Mouse (Mus musculus): ENCODE data around the gene Ms4a4b.
"Not testable (repeated sequence)": the region's sequence is repeated elsewhere in the genome, so short reads cannot be mapped to it uniquely, and the experiment has no call there.

The Ms4a4b gene

GRCm38 (mm10) chr19:11443338-11443737, at the start of gene Ms4a4b:
TSS of gene Ms4a4b (plus strand) at chr19:11443553.
- peak; percentile 37 to 43 for DNase-seq (ENCODE audit: low spot score in 2 of 2)

GRCm38 (mm10) chr19:11395769-11396168, 47.6 kb upstream of the Ms4a4b start:
- DNase-seq (ENCODE audit: low spot score in 2 of 2) = no peak

DNA sequence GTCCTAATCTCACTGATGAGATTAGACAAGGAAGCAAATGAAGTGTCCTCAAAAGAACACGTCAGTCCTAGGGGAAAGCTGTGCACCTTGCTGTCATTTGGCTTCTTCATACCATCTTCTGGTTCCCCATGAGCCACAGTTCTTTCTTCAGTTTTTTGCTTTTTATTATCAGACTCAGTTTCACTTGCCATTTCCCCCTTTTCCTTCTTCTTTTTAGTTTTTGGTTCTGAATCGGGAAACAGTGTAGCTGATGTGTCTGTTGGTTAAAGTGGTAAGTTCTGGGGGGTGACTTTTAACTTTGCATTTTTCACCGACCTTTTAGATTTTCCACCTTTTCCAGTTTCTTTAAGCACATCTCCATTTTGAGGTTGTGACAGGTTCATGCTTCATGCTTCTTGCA, 38.8 kb upstream of the Ms4a4b start, which contains the start of gene Ms4a4c:
Gene Ms4a4c, plus strand, starts transcription at position 244 of the 400 bp plus-strand sequence.
- DNase-seq (ENCODE audit: low spot score in 2 of 2) = no peak

DNA sequence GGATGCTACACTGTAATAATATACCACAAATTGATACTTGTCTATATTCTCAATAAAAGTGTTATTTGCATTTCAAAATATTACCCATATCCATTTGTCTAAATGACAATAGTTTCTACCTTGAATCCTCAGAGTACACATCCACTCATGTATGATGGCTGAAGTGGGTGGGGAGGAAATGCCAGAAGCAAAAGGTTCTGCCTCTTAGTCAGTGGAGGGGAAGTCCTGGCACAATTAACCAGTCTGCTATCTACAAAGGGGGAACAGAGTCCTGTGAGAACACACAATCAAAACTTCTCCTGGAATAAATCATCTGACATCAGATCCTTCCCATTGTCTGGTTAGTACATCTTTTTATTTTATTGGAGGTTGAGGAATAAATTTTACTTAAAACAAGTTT, 35.9 kb upstream of the Ms4a4b start:
- peak in 1 of 2 experiments; percentile 51 for DNase-seq (ENCODE audit: low spot score in 2 of 2)

GRCm38 (mm10) chr19:11408591-11408990, 34.8 kb upstream of the Ms4a4b start:
- no peak for DNase-seq (ENCODE audit: low spot score in 2 of 2)

- DNase-seq (ENCODE audit: low spot score in 2 of 2) = peak; percentile 22 to 47
Measured at GRCm38 (mm10) chr19:11411640-11412039, 31.7 kb upstream of the Ms4a4b start.

GRCm38 (mm10) chr19:11414084-11414483, 29.3 kb upstream of the Ms4a4b start:
- DNase-seq (ENCODE audit: low spot score in 2 of 2) = no peak

DNA sequence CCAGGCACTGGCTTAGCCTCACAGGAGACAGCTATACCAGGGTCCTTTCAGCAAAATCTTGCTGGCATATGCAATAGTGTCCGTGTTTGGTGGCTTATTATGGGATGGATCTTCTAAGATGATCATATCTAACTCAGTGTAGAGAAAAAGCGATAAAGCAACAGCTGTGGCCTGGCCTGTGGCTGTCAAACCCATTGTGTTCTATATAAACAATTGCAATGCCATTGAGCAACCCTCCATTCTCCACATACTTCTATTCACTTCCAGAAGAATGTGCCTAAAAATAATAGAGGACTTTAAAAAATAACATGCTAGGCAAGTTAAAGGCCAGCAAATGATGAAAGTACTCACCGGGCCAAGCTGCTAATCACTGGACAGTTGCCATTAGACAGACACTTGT, 27.8 kb upstream of the Ms4a4b start:
- DNase-seq (ENCODE audit: low spot score in 2 of 2) = no peak

DNA sequence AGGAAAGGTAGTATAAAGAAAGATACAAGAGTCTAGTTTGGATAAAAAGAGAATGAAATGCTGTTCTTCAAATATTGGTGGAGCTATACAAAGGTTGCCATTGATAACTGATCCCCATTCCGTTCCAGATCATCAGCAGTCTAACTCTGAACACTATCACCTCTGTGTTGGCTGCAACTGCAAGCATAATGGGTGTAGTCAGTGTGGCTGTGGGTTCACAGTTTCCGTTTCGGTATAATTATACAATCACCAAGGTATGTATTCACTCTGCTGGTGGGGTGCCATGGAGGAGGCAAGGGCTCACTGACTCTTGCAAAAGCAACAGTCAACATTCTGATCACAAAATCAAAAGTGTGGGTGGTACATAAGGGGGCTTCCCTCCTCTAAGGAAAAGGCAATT, 24.5 kb upstream of the Ms4a4b start:
- not testable (repeated sequence) for DNase-seq (ENCODE audit: low spot score in 2 of 2)

- not testable (repeated sequence) for DNase-seq (ENCODE audit: low spot score in 2 of 2)
Measured at GRCm38 (mm10) chr19:11431209-11431608, 12.1 kb upstream of the Ms4a4b start.

GRCm38 (mm10) chr19:11435058-11435834, 8.1 kb upstream of the Ms4a4b start:
- no peak for DNase-seq (ENCODE audit: low spot score in 2 of 2)

- DNase-seq (ENCODE audit: low spot score in 2 of 2) = no peak
Measured at GRCm38 (mm10) chr19:11443964-11444363, 611 bp downstream of the Ms4a4b start.

DNA sequence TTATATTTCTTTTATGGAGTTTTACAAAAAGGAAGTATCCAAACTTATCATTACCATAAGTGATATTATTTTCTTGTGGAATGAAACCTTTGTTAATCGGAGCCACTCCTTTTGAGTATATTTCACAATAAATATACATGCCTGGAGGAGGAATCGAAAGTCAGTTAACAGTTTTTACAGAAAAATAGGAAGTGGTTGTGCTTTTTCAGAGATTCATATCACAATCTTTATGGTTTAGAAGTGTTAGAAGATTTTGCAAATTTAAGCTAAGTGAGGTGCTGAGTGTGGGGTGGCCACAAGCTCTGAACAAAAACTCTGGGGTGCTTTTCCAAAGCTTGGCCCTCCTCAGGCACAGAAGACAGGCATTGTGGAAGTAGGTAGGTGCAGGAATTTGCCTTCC, 3.9 kb downstream of the Ms4a4b start:
- no peak for DNase-seq (ENCODE audit: low spot score in 2 of 2)

- DNase-seq (ENCODE audit: low spot score in 2 of 2) = not testable (repeated sequence)
Measured at GRCm38 (mm10) chr19:11459041-11459440, 15.7 kb downstream of the Ms4a4b start.

DNA sequence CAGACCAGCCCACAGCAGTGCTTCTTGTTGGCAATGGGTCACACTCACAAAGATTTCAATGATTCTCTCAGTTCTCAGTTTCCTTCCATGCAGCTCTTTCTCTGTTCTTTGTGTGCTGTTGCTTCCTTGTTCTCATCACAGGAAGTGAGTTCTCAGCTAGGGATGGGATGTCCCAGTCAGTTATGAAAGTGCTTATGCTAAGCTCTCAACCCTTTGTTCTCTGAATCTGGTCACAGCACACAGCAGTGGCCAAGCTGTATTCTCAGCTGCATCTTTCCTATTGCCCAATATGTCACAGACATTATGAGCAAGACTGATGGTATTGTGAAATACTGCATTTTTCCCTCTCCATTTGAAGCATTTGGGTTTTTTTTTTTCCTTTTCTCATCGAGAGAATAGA, 21.4 kb downstream of the Ms4a4b start:
- DNase-seq (ENCODE audit: low spot score in 2 of 2) = not testable (repeated sequence)

DNA sequence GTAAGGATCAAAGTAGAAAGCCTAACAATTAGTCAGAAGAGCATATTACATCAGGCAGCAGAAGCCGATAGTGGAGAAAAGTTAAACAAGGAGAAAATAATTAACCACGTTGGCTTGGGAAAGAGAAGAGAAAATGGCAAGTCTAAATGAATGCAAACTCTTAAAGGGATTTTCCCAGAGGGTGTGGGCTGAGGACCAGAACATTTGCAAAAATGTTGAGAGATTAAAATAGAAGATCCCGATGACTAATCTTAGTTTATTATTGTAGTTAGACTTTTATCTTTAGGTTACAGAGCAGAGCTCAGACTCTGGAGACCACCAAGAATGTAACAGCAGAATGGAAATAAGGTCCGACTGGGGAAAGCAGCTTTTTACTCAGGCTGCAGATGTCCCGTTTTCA, 23.1 kb downstream of the Ms4a4b start:
- no peak for DNase-seq (ENCODE audit: low spot score in 2 of 2)

- DNase-seq (ENCODE audit: low spot score in 2 of 2) = not testable (repeated sequence)
Measured at GRCm38 (mm10) chr19:11468361-11468760, 25.0 kb downstream of the Ms4a4b start.

- not testable (repeated sequence) for DNase-seq (ENCODE audit: low spot score in 2 of 2)
Measured at GRCm38 (mm10) chr19:11469215-11469614, 25.9 kb downstream of the Ms4a4b start, which contains the start of gene Ms4a6c. TSS of gene Ms4a6c (plus strand) at chr19:11469366.

DNA sequence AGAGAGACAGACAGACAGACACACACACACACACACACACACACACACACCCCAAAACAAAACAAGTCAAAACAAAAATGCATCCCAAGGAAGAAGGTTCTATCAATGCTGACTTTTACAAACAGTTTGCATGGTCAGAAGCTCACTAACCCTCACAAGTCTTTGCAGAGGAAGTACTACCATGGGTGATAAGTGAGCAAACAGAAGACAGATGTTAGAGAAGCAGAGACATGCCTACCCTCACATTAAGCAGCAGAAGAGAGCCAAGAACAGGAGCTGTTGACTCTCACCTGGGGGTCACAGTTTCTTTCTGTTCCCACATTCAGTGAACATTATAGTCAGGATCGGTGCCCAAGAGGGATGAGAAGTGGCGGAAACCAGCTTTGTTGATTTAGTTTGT, 36.4 kb downstream of the Ms4a4b start:
- DNase-seq (ENCODE audit: low spot score in 2 of 2) = no peak

- DNase-seq (ENCODE audit: low spot score in 2 of 2) = no peak
Measured at GRCm38 (mm10) chr19:11482684-11483083, 39.3 kb downstream of the Ms4a4b start.

DNA sequence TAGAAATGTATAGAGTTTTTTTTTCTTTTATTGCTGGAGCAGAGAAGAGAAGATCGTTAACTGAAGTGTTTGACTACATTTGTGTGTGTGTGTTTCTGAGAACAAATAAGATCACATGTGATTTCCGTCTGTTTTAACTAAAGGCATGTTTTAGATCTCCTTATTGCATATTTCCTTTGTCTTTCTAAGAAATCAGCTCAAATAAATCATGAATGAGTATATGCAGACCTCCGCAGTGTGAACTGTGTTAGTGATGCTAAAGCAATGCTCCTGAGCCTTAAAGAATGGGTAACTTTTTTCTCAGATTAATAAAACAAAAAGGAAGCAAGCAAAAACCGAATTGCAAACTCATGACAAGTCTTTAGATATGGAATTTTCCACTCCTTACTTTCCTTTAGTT, 40.6 kb downstream of the Ms4a4b start:
- no peak for DNase-seq (ENCODE audit: low spot score in 2 of 2)

DNA sequence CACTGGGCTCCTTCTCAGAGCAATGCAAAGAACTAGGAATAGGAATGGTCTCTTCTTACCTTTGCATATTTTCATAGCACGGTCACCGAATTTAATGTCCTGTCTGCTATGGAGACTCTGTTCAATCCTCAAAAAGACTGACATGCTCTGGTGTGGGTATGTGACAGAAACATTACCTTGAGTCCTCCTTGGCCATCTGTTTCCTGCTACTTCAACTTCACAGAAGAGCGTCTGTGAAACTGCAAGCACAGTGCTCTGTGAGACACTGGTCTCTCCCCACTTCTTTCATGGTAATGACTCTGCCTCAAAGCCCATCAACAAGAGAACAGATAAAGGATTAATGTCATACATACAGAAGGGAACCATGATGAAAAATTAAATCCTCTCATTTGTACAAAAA, 41.0 kb downstream of the Ms4a4b start:
- DNase-seq (ENCODE audit: low spot score in 2 of 2) = peak in 1 of 2 experiments; percentile 43

- DNase-seq (ENCODE audit: low spot score in 2 of 2) = peak in 1 of 2 experiments; percentile 45
Measured at GRCm38 (mm10) chr19:11485266-11485665, 41.9 kb downstream of the Ms4a4b start.
